Mouse (Mus musculus): ENCODE data around the gene Cdc27. TPM values are rescaled to one million over a fixed set of nuclear protein-coding genes. Genes with fewer than 3 reads are reported as not detected.

Cdc27 gene
- polyA plus RNA-seq (2014; fragmentation: Nextera tagmentation; extraction: Ambion mirVana), result 43.2 and 49.3 TPM in 2 replicates

DNA sequence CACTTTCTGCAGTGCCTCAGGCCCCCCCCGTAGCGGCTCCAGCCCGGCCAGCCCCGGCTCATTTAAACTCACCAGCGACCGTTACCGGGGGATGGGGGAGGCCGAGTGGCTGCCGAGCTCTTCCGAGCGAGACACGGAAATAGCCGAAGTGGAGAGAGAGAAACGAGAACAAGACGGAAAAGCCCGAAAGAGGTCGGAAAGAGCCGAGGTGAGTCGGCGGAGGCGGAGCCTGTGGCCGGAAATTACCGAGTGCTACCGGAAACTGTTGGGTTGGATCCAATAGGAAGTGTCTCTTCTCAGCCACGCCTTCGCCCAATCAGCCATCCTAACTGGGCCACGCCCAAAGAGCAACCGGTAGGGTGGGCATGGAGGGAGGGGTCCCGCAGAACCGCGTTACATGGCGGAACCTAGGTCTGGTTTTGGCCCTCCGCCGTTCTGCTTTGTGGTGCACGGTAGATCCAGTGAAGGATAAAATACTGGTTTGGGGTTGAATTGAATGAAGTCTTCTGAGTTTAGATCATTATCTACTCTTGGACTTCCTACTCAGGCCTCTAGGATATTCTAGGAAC, at the start of gene Cdc27, which contains the start of gene Myl4:
Gene Cdc27 (minus strand): TSS at position 215 of the 569 bp plus-strand sequence.
Gene Myl4 (plus strand): TSS at position 258 of the 569 bp plus-strand sequence.
- peak within 1 kb of the TSS; percentile 99 for H3K9ac ChIP-seq (replicated peaks; ENCODE audit: low read depth, low read length)
- peak within 1 kb of the TSS; percentile 88 for H3K27ac ChIP-seq (ENCODE audit: low read depth, low read length)
- no peaks in the 10 kb centered on the region for H3K36me3 ChIP-seq (ENCODE audit: control insufficient read depth, insufficient read depth, low read length)
- peak; percentile 96 for ATAC-seq (ENCODE audit: low read depth)
- under 1% methylated on average over 35 of the region's 35 CpGs for WGBS
- H3K4me1 ChIP-seq (ENCODE audit: control insufficient read depth, insufficient read depth, low read length), result peaks cover 13% of the 10 kb centered on the region
- H3K4me3 ChIP-seq (ENCODE audit: low read depth, low read length), result peak within 1 kb of the TSS; percentile 96
- peak within 1 kb of the TSS; percentile 76 for H3K4me2 ChIP-seq (ENCODE audit: low read depth, low read length)
- H3K9me3 ChIP-seq (ENCODE audit: control insufficient read depth, low read length), result no peaks in the 10 kb centered on the region
- H3K27me3 ChIP-seq (ENCODE audit: control insufficient read depth, insufficient read depth, low read length), result no peaks in the 10 kb centered on the region

DNA sequence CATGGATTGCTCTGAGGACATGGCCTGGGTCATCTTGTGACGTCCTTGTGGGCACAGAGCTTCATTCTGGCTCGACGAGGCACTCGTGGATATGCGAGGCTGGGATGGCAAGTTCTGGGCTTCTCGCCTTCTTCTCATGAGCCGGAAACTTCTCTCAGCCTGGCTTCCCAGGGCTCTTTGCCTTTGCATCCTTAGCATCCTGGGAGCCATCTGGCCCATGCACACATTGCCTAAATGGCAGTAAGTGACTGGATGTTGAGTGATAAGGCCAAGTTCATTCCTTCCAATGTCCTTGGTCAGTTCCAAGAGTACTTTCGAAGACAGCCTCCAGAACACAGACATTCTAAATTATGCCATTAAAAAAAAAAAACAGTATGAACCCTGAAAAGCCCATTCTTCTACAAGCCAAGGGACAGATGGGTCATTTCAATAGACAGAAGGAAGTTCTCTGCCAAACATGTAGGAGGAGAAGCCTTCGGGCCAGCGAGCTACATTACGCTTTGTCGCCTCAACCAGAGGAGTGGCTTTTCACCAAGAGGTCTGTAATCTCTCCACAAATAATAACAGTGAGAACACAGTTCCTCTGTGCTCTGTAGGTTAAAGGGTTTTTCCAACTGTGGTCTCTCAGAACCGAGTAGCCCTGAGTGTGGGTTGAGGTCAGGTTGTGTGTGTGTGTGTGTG, 49.0 kb upstream of the Cdc27 start:
- Histone ChIP-seq H3K4me2 (ENCODE audit: low read depth, low read length) (no peak overlapping the region), H3K27me3 (ENCODE audit: control insufficient read depth, insufficient read depth, low read length) (no peaks in the 10 kb centered on the region), H3K4me3 (ENCODE audit: low read depth, low read length) (no peak overlapping the region), H3K27ac (ENCODE audit: low read depth, low read length) (no peak overlapping the region), H3K9ac (replicated peaks; ENCODE audit: low read depth, low read length) (no peak overlapping the region), H3K36me3 (ENCODE audit: control insufficient read depth, insufficient read depth, low read length) (no peaks in the 10 kb centered on the region), H3K9me3 (ENCODE audit: control insufficient read depth, low read length) (no peaks in the 10 kb centered on the region), H3K4me1 (ENCODE audit: control insufficient read depth, insufficient read depth, low read length) (no peaks in the 10 kb centered on the region)
- no peak for ATAC-seq (ENCODE audit: low read depth)
- WGBS, result 89% methylated on average over 13 of the region's 13 CpGs

DNA sequence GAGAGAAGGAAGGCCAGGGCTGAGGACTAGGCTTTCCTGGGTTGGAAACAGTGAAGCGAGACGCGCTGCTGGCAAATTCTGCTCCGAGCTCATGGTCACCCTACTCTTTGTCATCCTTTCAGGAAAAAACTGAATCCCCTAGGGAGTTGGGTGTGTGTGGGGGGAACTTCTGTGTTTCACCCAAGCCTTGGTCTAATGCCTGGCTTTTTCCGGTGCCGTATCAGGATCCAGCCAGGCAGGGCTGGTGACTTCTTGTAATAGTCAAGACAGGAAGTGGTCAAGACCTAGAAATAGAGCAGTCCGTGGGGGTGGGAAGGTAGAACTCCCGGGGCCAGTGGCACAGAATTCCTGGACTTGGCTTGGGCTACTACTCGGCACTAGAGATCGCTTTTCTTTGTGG, 45.9 kb upstream of the Cdc27 start:
- Histone ChIP-seq H3K27ac (ENCODE audit: low read depth, low read length) (no peak overlapping the region), H3K27me3 (ENCODE audit: control insufficient read depth, insufficient read depth, low read length) (no peaks in the 10 kb centered on the region), H3K9me3 (ENCODE audit: control insufficient read depth, low read length) (no peaks in the 10 kb centered on the region), H3K4me2 (ENCODE audit: low read depth, low read length) (no peak overlapping the region), H3K9ac (replicated peaks; ENCODE audit: low read depth, low read length) (no peak overlapping the region), H3K4me3 (ENCODE audit: low read depth, low read length) (no peak overlapping the region), H3K4me1 (ENCODE audit: control insufficient read depth, insufficient read depth, low read length) (no peaks in the 10 kb centered on the region), H3K36me3 (ENCODE audit: control insufficient read depth, insufficient read depth, low read length) (no peaks in the 10 kb centered on the region)
- no peak for ATAC-seq (ENCODE audit: low read depth)
- WGBS, result 86% methylated on average over 10 of the region's 10 CpGs

DNA sequence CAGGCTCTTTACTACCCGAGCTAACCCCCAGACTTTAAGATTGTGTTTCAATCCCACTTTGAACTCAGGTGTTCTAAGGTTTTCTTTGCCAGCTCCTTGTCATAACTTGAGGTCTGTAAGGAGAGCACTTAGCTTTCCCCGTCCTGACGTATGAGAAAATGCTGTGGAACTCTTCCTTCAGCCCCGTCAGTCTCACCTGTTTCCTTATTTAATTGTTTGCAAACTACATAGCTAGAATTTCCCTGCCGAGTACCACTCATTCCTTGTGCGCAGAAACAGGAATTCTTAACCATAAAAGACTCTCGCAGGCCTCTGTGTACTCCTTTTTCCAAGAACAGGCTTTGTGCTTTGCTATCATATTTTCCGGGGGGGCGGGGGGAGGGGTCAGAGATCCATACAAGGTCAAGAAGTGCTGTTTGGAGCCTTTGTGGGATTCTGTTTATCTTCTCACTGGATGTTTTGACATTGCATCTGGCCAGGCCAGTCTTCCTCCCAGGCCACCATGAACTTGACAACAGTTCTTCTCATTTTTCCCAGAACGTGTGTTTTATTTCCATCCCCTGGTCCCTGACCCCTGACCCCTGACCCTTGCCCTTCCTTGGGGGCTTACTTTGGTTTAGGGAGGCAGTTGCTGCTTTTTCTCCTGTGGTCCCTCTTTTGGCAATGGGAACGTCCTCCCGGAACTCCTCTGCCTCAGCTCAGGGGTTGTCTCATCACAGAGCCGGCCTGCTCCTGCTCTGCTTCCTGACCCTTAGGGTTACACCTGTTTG, 41.8 kb upstream of the Cdc27 start:
- ATAC-seq (ENCODE audit: low read depth), result no peak
- Histone ChIP-seq H3K9ac (replicated peaks; ENCODE audit: low read depth, low read length) (no peak overlapping the region), H3K4me3 (ENCODE audit: low read depth, low read length) (no peak overlapping the region), H3K4me2 (ENCODE audit: low read depth, low read length) (no peak overlapping the region), H3K4me1 (ENCODE audit: control insufficient read depth, insufficient read depth, low read length) (no peaks in the 10 kb centered on the region), H3K27me3 (ENCODE audit: control insufficient read depth, insufficient read depth, low read length) (no peaks in the 10 kb centered on the region), H3K9me3 (ENCODE audit: control insufficient read depth, low read length) (no peaks in the 10 kb centered on the region), H3K36me3 (ENCODE audit: control insufficient read depth, insufficient read depth, low read length) (no peaks in the 10 kb centered on the region), H3K27ac (ENCODE audit: low read depth, low read length) (no peak overlapping the region)
- 79% methylated on average over 13 of the region's 13 CpGs for WGBS

DNA sequence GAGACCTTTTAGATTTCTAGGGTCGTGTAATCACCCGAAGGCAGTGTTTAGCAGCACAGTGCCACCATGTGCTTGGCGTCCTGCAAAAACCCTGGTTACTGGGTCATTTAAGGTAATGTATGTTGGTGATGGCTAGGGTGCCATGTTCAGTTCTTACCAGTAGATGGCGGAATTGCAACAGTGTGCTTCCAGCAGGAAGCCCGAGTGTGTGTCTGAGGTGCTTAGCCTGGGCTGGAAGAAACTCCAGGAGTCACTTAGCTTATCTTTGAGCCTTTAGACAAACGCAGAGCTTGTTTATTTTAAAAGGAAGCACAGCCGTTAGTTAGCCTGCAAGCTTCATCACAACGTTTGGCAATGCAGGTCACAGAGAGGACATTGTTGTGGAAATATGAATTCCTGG, 39.7 kb upstream of the Cdc27 start:
- Histone ChIP-seq H3K9me3 (ENCODE audit: control insufficient read depth, low read length) (no peaks in the 10 kb centered on the region), H3K9ac (replicated peaks; ENCODE audit: low read depth, low read length) (no peak overlapping the region), H3K27me3 (ENCODE audit: control insufficient read depth, insufficient read depth, low read length) (no peaks in the 10 kb centered on the region), H3K4me1 (ENCODE audit: control insufficient read depth, insufficient read depth, low read length) (no peaks in the 10 kb centered on the region), H3K4me3 (ENCODE audit: low read depth, low read length) (no peak overlapping the region), H3K4me2 (ENCODE audit: low read depth, low read length) (no peak overlapping the region), H3K36me3 (ENCODE audit: control insufficient read depth, insufficient read depth, low read length) (no peaks in the 10 kb centered on the region), H3K27ac (ENCODE audit: low read depth, low read length) (no peak overlapping the region)
- peak; percentile 86 for ATAC-seq (ENCODE audit: low read depth)
- WGBS, result 4% methylated on average over 8 of the region's 8 CpGs

DNA sequence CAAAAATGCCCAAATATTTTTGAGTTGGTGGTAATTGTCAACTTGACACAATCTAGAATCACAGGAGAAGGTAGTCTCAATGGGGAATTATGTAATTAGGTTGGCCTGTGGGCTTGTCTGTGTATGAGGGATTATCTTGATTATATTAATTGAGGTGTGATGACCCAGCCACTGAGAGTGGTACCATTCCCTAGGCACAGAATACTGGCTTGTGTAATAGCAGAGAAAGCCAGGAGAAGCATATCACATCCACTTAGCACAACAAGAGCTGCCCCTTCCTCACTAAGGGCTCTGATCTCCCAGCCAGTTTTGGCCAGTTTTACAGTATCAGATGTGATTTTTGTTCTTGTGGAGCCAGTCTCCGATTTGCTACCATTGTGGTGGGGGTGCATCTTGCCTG, 39.1 kb upstream of the Cdc27 start:
- 74% methylated on average over 1 of the region's 1 CpGs for WGBS
- Histone ChIP-seq H3K4me1 (ENCODE audit: control insufficient read depth, insufficient read depth, low read length) (no peaks in the 10 kb centered on the region), H3K9me3 (ENCODE audit: control insufficient read depth, low read length) (no peaks in the 10 kb centered on the region), H3K9ac (replicated peaks; ENCODE audit: low read depth, low read length) (no peak overlapping the region), H3K4me3 (ENCODE audit: low read depth, low read length) (no peak overlapping the region), H3K36me3 (ENCODE audit: control insufficient read depth, insufficient read depth, low read length) (no peaks in the 10 kb centered on the region), H3K27ac (ENCODE audit: low read depth, low read length) (no peak overlapping the region), H3K4me2 (ENCODE audit: low read depth, low read length) (no peak overlapping the region), H3K27me3 (ENCODE audit: control insufficient read depth, insufficient read depth, low read length) (no peaks in the 10 kb centered on the region)
- no peak for ATAC-seq (ENCODE audit: low read depth)

DNA sequence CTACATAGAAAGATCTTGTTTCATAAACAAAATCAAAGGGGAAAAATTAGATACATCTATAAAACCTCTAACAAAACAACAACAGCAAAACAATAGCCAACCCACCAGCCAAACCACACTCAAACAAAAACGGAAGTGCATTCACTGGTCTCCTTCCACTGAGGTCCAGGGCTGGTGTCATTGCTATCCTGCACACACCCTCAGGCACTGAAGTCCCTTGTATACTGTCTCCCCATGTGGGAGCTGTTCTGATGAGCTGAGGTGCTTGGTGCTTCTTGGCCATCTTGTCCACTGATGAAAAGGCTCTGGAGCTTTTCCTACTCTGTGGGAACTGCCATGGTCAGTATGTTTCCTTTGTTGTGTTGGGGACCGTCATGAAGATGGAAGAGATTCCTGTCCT, 38.1 kb upstream of the Cdc27 start:
- Histone ChIP-seq H3K36me3 (ENCODE audit: control insufficient read depth, insufficient read depth, low read length) (no peaks in the 10 kb centered on the region), H3K4me2 (ENCODE audit: low read depth, low read length) (no peak overlapping the region), H3K4me1 (ENCODE audit: control insufficient read depth, insufficient read depth, low read length) (no peaks in the 10 kb centered on the region), H3K4me3 (ENCODE audit: low read depth, low read length) (no peak overlapping the region), H3K27me3 (ENCODE audit: control insufficient read depth, insufficient read depth, low read length) (no peaks in the 10 kb centered on the region), H3K9me3 (ENCODE audit: control insufficient read depth, low read length) (no peaks in the 10 kb centered on the region), H3K9ac (replicated peaks; ENCODE audit: low read depth, low read length) (no peak overlapping the region), H3K27ac (ENCODE audit: low read depth, low read length) (no peak overlapping the region)
- WGBS, result 98% methylated on average over 2 of the region's 2 CpGs
- ATAC-seq (ENCODE audit: low read depth), result no peak

DNA sequence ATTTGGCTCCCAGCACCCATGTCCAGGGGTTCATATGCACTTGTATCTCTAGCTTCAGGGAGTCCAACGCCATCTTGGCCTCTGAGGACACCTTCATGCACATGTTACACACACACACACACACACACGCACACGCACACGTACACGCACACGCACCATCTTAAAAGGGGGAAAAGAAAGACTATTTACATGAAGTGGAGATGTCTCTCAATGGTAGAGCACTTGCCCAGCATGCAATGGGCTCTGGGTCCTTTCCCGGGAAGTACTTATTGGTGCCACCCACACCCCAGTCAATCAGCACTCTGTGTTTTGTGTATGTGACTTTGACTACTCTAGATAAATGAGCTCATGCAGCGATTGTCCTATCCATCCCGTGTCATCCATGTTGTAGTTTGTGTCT, 37.5 kb upstream of the Cdc27 start:
- no peak for ATAC-seq (ENCODE audit: low read depth)
- H3K9me3 ChIP-seq (ENCODE audit: control insufficient read depth, low read length), result no peaks in the 10 kb centered on the region
- H3K9ac ChIP-seq (replicated peaks; ENCODE audit: low read depth, low read length), result no peak overlapping the region
- H3K27ac ChIP-seq (ENCODE audit: low read depth, low read length), result no peak overlapping the region
- 96% methylated on average over 9 of the region's 9 CpGs for WGBS
- H3K4me2 ChIP-seq (ENCODE audit: low read depth, low read length), result no peak overlapping the region
- no peaks in the 10 kb centered on the region for H3K36me3 ChIP-seq (ENCODE audit: control insufficient read depth, insufficient read depth, low read length)
- no peaks in the 10 kb centered on the region for H3K27me3 ChIP-seq (ENCODE audit: control insufficient read depth, insufficient read depth, low read length)
- no peak overlapping the region for H3K4me3 ChIP-seq (ENCODE audit: low read depth, low read length)
- no peaks in the 10 kb centered on the region for H3K4me1 ChIP-seq (ENCODE audit: control insufficient read depth, insufficient read depth, low read length)

DNA sequence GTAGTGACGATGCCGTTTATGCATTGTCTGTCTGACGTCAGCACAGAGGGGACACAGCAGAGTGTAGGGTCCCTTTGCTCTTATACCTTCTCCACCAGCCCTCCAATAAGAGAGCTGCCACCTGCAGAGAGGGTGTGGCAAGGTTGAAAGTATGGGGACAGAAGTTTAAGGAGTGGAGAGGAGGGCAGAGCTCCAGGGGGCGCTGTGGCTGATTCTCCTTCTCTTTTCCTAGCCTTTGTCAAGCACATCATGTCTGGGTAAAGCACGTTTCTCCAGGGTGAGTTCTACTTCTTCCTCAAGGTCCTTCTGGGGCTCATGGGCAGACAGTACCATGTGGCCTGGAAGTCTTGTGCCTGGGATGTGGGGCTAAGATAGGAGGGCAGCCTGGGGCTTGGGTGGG, 35.1 kb upstream of the Cdc27 start:
- ATAC-seq (ENCODE audit: low read depth), result no peak
- H3K27ac ChIP-seq (ENCODE audit: low read depth, low read length), result no peak overlapping the region
- no peaks in the 10 kb centered on the region for H3K27me3 ChIP-seq (ENCODE audit: control insufficient read depth, insufficient read depth, low read length)
- H3K4me2 ChIP-seq (ENCODE audit: low read depth, low read length), result no peak overlapping the region
- no peaks in the 10 kb centered on the region for H3K9me3 ChIP-seq (ENCODE audit: control insufficient read depth, low read length)
- no peak overlapping the region for H3K9ac ChIP-seq (replicated peaks; ENCODE audit: low read depth, low read length)
- no peaks in the 10 kb centered on the region for H3K4me1 ChIP-seq (ENCODE audit: control insufficient read depth, insufficient read depth, low read length)
- H3K4me3 ChIP-seq (ENCODE audit: low read depth, low read length), result no peak overlapping the region
- WGBS, result 79% methylated on average over 5 of the region's 5 CpGs
- H3K36me3 ChIP-seq (ENCODE audit: control insufficient read depth, insufficient read depth, low read length), result no peaks in the 10 kb centered on the region

Measured in neural tube, embryonic 14.5 days (tissue).